Mouse (Mus musculus): ENCODE data around the gene Fgf2.

The Fgf2 gene

DNA sequence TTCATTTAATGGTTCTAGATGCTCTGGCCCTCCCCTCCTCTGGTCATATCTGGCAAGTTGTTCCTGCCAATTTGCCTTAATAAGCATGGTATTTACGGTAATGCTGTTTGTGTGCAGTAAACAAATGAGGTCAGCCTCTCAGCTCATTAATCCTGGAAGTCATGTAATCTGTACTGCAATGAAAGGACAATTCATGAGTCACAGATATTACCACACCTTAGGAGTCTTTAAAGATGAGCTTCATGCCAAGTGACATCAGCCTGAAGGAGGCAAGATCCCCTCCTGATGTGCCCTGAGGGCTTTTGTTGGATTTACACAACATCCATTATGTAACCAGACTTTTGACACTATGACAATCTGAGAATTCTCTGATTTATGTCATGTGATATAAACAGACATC is 6.6 kb downstream of the Fgf2 start:
- WGBS = 84% methylated on average over 1 of the region's 1 CpGs

- WGBS = 68% methylated on average over 9 of the region's 9 CpGs
Observed at GRCm38 (mm10) chr3:37360729-37361128, 12.6 kb downstream of the Fgf2 start.

GRCm38 (mm10) chr3:37365144-37365543 is 17.0 kb downstream of the Fgf2 start:
- 86% methylated on average over 4 of the region's 4 CpGs for WGBS

DNA sequence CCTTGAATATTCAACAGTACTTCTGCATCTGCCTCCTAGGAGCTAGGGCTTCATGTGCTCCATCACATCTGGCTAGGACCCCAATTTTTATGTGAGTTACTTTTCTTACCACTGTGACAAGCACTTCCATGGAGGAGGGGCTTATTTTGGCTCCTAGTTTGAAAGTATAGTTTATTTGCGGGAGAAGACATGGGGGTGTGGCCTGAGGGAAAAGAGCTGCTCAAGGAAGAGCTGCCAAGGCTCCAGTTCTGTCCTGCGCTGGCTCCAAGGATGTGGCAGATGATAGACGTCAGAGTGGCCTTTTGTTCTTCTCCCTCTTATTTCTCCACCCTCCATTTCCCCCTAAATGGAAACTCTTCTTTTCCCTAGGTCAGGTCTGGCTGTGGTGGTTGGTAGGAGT is 17.8 kb downstream of the Fgf2 start:
- whole genome bisulfite sequencing = 57% methylated on average over 3 of the region's 3 CpGs

GRCm38 (mm10) chr3:37366381-37367053 is 18.4 kb downstream of the Fgf2 start:
- 75% methylated on average over 4 of the region's 4 CpGs for WGBS

- WGBS = 80% methylated on average over 4 of the region's 4 CpGs
Observed at GRCm38 (mm10) chr3:37370407-37370806, 22.3 kb downstream of the Fgf2 start.

DNA sequence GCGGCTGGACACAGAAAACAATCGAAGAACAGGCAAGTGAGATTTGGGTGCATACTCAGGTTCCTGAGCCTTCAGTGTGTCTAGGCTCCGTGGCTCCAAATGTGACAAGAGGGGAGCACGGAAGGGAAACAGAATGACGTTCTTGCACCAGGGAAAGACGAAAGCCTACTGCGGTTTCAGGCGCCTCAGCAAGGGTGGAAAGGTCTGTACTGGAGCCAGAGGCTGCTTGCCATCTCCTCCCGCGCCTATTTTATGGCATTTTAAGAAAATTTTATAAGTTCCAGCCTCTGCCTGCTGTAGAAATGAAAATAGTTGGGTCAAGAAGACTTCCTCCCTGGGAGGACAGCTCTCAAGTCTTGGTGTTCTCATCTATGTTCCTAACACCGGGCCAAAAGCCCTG is 25.6 kb downstream of the Fgf2 start:
- WGBS = 95% methylated on average over 11 of the region's 11 CpGs

DNA sequence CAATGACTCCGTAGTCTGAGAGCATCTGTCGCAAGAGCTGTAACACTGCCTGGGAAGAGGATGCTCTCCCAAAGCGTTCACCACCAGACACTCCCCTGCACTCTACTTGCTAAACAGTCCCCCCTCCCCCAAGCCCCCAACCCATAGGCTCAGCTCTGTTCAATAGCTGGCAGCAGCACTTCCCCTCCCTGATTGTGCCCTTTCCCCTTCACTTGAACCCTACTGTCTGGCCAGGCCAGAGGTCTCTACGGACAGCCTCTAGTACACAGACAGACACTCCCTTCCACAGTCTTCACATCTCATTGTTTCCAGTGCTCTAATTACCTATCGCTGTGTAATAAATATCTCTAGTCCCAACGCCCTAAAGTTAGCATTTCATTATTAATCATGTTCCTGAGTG is 29.8 kb downstream of the Fgf2 start:
- 89% methylated on average over 6 of the region's 6 CpGs for WGBS

- WGBS = 68% methylated on average over 6 of the region's 6 CpGs
Observed at GRCm38 (mm10) chr3:37378412-37378811, 30.3 kb downstream of the Fgf2 start.

- 87% methylated on average over 14 of the region's 14 CpGs for WGBS
Observed at GRCm38 (mm10) chr3:37379201-37379600, 31.1 kb downstream of the Fgf2 start.

DNA sequence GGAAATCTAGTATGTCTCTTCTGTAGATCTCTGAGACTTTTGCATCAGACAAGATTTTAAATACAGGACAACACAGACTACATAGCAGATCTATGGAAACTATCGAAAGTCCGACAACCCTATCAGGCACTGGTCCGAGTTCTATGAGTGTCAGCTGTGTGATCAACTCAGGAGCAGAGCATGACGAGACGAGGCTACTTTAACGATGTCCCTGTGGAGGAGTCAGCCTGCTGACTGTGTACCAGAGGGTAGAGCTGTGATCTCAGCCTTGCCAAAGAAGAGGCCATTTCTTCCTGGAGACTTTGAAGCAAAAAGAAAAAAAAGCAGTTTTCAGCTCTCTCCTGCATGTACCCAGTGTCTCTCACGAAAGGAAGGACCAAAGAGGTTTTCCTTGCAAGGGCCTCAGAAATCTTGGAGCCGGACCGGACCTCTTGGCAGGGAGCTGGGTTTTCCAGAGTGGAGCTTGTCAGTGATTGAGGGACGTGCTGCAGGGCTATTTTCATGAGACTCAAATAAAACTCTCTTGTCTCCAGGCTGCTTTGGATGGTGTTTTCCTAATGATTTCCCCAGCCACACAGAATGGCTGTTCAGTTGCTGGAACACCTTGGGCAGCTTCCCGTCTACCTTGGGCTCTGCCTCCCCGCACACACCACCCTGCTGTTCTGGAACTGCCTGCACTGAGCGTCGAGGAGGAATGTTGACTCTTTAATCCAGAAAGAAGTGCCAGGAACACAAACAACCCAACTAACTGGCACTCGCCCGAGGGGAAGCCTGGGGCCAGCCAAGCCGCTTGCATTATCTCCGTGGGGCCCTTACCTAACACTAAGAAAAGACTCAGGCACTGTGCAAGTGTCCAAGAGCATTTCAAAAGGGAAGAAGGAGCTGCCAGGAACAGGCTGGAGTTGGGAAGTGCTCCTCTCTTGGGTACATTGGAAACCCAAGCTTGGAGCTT is 32.1 kb downstream of the Fgf2 start:
- 66% methylated on average over 18 of the region's 18 CpGs for WGBS

DNA sequence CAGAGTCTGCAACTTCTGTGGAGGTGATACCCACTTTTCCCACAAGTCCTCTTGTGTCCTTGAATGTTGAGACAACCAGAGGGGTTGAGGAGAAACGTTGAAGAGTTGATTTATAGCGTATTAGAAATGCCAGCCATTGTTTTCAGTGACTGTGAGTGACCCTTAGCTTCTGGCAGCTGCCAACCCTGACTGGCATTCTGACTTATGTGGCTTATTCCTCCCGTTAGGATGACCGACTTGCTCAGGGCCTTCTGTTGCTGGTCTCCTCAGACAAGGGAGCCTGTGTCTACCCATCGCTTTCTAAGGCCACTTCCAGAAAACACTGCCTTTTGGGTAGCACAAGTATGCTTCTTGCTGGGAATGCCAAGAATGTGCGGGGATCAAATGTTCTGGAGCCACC is 33.3 kb downstream of the Fgf2 start:
- 64% methylated on average over 6 of the region's 6 CpGs for WGBS

- WGBS = 74% methylated on average over 6 of the region's 6 CpGs
Observed at GRCm38 (mm10) chr3:37383096-37383765, 35.1 kb downstream of the Fgf2 start.

- 96% methylated on average over 6 of the region's 6 CpGs for whole genome bisulfite sequencing
Observed at GRCm38 (mm10) chr3:37387310-37387709, 39.2 kb downstream of the Fgf2 start.

GRCm38 (mm10) chr3:37396930-37397608 is 48.9 kb downstream of the Fgf2 start:
- WGBS = 94% methylated on average over 5 of the region's 5 CpGs

- 83% methylated on average over 3 of the region's 3 CpGs for WGBS
Observed at GRCm38 (mm10) chr3:37397646-37398045, 49.5 kb downstream of the Fgf2 start.

GRCm38 (mm10) chr3:37398661-37399395 is 50.7 kb downstream of the Fgf2 start:
- WGBS = 77% methylated on average over 7 of the region's 7 CpGs

DNA sequence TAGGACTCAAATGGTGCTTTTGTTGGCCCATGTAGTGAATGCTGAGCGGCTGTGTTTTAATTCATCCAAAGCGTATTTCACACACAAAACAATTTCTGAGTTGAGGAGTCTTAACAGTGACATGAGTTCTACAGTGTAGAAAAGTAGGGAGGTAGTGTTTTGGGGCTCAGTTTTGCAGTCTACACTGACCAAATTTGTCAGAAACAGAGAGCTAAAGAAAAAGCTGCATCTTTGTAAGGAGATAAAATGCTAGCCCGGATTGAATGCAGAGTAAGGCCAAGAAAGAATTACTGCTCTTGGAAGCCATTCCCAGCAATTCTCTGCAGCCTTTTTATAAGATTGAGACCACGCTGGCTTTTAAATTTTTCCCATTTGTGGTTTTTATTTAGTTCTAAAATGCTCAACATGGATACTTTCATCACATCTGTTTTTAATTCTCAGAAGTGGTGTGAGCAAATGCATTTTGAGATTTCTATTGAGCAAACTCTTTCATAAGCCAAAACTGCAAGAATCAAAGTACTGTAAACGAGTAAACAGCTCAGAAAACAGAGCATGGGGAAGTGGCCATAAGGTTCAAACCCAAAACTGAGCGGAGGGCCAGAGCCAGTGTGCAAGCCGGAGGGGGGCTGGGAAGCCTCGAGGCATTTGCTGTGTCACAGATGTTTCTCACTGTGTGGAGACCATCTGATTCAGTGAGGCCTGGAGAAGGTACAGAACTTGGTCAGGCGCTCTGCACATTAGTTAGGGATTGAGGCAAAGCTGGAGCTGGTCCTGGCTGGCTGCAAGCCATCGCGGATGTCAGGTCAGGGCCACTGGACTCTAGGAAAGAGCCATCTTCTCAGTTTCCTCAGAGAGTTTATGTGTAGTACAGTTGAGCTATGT is 53.8 kb downstream of the Fgf2 start:
- 61% methylated on average over 11 of the region's 11 CpGs for WGBS

GRCm38 (mm10) chr3:37413446-37413845 is 65.3 kb downstream of the Fgf2 start:
- 78% methylated on average over 3 of the region's 3 CpGs for WGBS

- 40% methylated on average over 14 of the region's 14 CpGs for WGBS
Observed at GRCm38 (mm10) chr3:37414413-37414960, 66.3 kb downstream of the Fgf2 start.

Data from cerebral cortex, adult 2 months (tissue).